Mouse (Mus musculus): ENCODE results near the gene Snorc. TPM values are rescaled to one million over a fixed set of nuclear protein-coding genes. Genes with fewer than 3 reads are reported as not detected.
"Not testable (repeated sequence)": the region's sequence is repeated elsewhere in the genome, so short reads cannot be mapped to it uniquely, and the experiment has no call there.

The Snorc gene
- 0.28 TPM in 1 of 2 replicates, not detected in the other for polyA plus RNA-seq (2015; fragmentation: Nextera tagmentation; extraction: Ambion mirVana)

DNA sequence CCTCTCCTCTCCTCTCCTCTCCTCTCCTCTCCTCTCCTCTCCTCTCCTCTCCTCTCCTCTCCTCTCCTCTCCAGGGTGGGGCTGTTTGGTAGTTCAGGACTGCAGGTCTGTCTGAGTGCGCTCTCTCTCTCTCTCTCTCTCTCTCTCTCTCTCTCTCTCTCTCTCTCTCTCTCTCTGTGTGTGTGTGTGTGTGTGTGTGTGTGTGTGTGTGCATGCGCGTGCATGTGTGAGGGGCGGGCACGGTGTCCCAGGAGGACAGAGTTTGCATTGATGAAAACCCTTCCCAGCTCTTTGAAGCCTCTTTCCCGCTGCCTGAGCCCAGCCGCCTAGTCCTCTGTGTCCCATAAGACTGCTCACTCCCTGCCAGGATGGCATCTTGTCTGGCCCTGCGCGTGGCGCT lies at the start of gene Snorc:
Gene Snorc (plus strand): TSS at position 301 of the 400 bp plus-strand sequence.
- WGBS, result 37% methylated on average over 7 of the region's 10 CpGs
- ATAC-seq (ENCODE audit: insufficient read depth, low FRiP score, low read depth); H3K9me3 ChIP-seq: not testable (repeated sequence)

GRCm38 (mm10) chr1:87435125-87435524 lies 34.9 kb upstream of the Snorc start:
- Histone ChIP-seq H3K9ac (no peak overlapping the region), H3K36me3 (peaks cover 34% of the 10 kb centered on the region)

More for the DNA sequence above, at the start of gene Snorc:
- H3K27ac ChIP-seq; H3K4me1 ChIP-seq; H3K4me2 ChIP-seq; H3K9ac ChIP-seq; H3K4me3 ChIP-seq (replicated peaks); H3K36me3 ChIP-seq: not testable (repeated sequence)
- peaks cover 11% of the 10 kb centered on the region for H3K27me3 ChIP-seq (replicated peaks)

GRCm38 (mm10) chr1:87436583-87436982 lies 33.5 kb upstream of the Snorc start:
- H3K27ac ChIP-seq, result no peak overlapping the region
- H3K9ac ChIP-seq, result no peak overlapping the region
- no peaks in the 10 kb centered on the region for H3K27me3 ChIP-seq (replicated peaks)
- 70% methylated on average over 6 of the region's 6 CpGs for WGBS
- H3K4me1 ChIP-seq, result no peaks in the 10 kb centered on the region
- no peak overlapping the region for H3K4me3 ChIP-seq (replicated peaks)
- H3K4me2 ChIP-seq, result no peak overlapping the region
- H3K36me3 ChIP-seq, result peaks cover 36% of the 10 kb centered on the region
- H3K9me3 ChIP-seq, result no peaks in the 10 kb centered on the region
- ATAC-seq (ENCODE audit: insufficient read depth, low FRiP score, low read depth), result no peak

More at GRCm38 (mm10) chr1:87435125-87435524, 34.9 kb upstream of the Snorc start:
- Histone ChIP-seq H3K27me3 (replicated peaks) (no peaks in the 10 kb centered on the region), H3K4me3 (replicated peaks) (no peak overlapping the region), H3K9me3 (no peaks in the 10 kb centered on the region), H3K4me1 (no peaks in the 10 kb centered on the region), H3K27ac (no peak overlapping the region), H3K4me2 (no peak overlapping the region)
- ATAC-seq (ENCODE audit: insufficient read depth, low FRiP score, low read depth), result no peak
- WGBS, result 85% methylated on average over 2 of the region's 2 CpGs

DNA sequence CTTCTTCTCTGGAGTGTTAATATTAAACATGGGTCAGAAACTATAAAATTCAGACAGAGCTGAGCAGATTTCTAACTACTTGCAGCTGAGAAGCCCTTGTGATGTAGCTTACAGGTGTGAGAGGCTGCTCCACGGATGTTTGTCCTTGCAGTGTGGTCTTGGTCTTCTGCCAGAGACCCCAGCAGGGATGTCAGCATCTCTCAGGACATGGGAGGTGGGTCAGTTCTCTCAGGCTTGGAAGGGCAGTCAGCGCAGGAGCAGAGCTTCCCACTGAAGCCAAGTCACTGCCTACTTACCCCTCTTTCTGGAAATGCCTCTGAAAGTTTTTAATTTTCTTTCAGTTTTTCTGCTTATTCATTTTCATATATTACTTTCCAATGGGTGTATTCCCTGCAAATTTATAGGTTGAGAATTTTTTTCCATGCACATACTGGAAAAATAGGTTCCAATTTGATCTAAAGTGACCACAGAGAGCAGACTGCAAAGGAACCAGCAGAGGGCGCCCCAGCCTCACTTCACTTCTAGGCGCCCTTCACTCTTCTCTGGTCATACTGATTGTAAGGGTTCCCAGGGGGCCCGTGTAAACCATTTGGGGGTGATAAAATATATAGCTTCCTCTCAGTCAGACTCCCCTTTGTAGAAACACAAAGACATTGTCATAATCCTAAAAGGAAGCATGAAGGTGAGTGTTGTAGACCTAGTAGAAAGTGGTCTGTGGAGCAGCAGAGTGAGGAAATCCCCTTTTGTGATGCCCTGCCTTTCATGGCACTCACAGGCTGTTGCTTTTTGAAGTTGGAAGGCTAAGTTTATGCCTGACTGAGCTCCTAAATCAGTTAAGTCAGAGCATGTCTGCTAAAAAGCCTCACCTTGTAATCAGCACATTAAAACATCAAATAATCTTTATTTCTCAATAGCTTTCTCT lies 22.6 kb upstream of the Snorc start:
- Histone ChIP-seq H3K4me1 (no peaks in the 10 kb centered on the region), H3K4me2 (no peak overlapping the region), H3K27ac (no peak overlapping the region), H3K4me3 (replicated peaks) (no peak overlapping the region), H3K9me3 (no peaks in the 10 kb centered on the region), H3K9ac (no peak overlapping the region), H3K27me3 (replicated peaks) (no peaks in the 10 kb centered on the region), H3K36me3 (peaks cover 40% of the 10 kb centered on the region)
- no peak for ATAC-seq (ENCODE audit: insufficient read depth, low FRiP score, low read depth)
- 39% methylated on average over 5 of the region's 5 CpGs for WGBS

GRCm38 (mm10) chr1:87449432-87449831 lies 20.6 kb upstream of the Snorc start:
- no peak for ATAC-seq (ENCODE audit: insufficient read depth, low FRiP score, low read depth)
- WGBS, result 77% methylated on average over 4 of the region's 4 CpGs
- Histone ChIP-seq H3K4me2 (no peak overlapping the region), H3K4me1 (no peaks in the 10 kb centered on the region), H3K27ac (no peak overlapping the region), H3K27me3 (replicated peaks) (no peaks in the 10 kb centered on the region), H3K9me3 (no peaks in the 10 kb centered on the region), H3K36me3 (peaks cover 30% of the 10 kb centered on the region), H3K9ac (no peak overlapping the region), H3K4me3 (replicated peaks) (no peak overlapping the region)

GRCm38 (mm10) chr1:87456425-87456824 lies 13.6 kb upstream of the Snorc start:
- Histone ChIP-seq H3K9ac (no peak overlapping the region), H3K4me3 (replicated peaks) (no peak overlapping the region), H3K4me2 (no peak overlapping the region), H3K36me3 (no peaks in the 10 kb centered on the region), H3K27me3 (replicated peaks) (no peaks in the 10 kb centered on the region), H3K9me3 (no peaks in the 10 kb centered on the region), H3K4me1 (no peaks in the 10 kb centered on the region), H3K27ac (no peak overlapping the region)
- 95% methylated on average over 1 of the region's 1 CpGs for WGBS
- no peak for ATAC-seq (ENCODE audit: insufficient read depth, low FRiP score, low read depth)

- Histone ChIP-seq H3K4me1 (no peaks in the 10 kb centered on the region), H3K36me3 (no peaks in the 10 kb centered on the region), H3K9me3 (no peaks in the 10 kb centered on the region), H3K27ac (no peak overlapping the region), H3K9ac (no peak overlapping the region), H3K4me2 (no peak overlapping the region), H3K4me3 (replicated peaks) (no peak overlapping the region), H3K27me3 (replicated peaks) (no peaks in the 10 kb centered on the region)
- ATAC-seq (ENCODE audit: insufficient read depth, low FRiP score, low read depth), result no peak
- WGBS, result 78% methylated on average over 4 of the region's 4 CpGs
Measured at GRCm38 (mm10) chr1:87458045-87458444, 12.0 kb upstream of the Snorc start.

- H3K9me3 ChIP-seq; H3K36me3 ChIP-seq; H3K27me3 ChIP-seq (replicated peaks); ATAC-seq (ENCODE audit: insufficient read depth, low FRiP score, low read depth); H3K9ac ChIP-seq; H3K4me3 ChIP-seq (replicated peaks); H3K4me1 ChIP-seq; H3K4me2 ChIP-seq; H3K27ac ChIP-seq: not testable (repeated sequence)
- WGBS, result 83% methylated on average over 6 of the region's 7 CpGs
Measured at GRCm38 (mm10) chr1:87459856-87460255, 10.2 kb upstream of the Snorc start.

DNA sequence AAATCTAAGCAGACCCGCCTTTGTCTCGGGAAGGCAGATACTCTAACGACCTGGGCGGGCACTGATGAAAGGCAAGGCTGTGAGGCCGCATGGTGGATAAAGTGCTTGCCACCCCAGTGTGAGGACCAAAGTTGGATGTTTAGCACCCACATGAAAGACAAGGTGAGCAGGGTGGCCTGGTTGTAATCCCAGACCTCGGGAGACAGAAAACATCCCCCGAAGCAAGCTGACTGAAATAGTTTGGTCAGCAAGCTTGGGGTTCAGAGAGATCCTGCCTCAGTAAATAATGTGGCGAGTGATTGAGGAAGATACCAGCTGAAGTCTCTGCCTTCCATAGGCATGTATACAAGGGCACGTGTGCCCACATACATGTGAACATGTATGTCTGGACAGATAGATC lies 2.6 kb upstream of the Snorc start:
- 66% methylated on average over 9 of the region's 9 CpGs for WGBS
- H3K4me3 ChIP-seq (replicated peaks), result no peak overlapping the region
- H3K4me1 ChIP-seq, result no peaks in the 10 kb centered on the region
- H3K9me3 ChIP-seq, result no peaks in the 10 kb centered on the region
- H3K27ac ChIP-seq, result no peak overlapping the region
- H3K9ac ChIP-seq, result no peak overlapping the region
- no peak overlapping the region for H3K4me2 ChIP-seq
- H3K27me3 ChIP-seq (replicated peaks), result no peaks in the 10 kb centered on the region
- H3K36me3 ChIP-seq, result no peaks in the 10 kb centered on the region
- ATAC-seq (ENCODE audit: insufficient read depth, low FRiP score, low read depth), result no peak

DNA sequence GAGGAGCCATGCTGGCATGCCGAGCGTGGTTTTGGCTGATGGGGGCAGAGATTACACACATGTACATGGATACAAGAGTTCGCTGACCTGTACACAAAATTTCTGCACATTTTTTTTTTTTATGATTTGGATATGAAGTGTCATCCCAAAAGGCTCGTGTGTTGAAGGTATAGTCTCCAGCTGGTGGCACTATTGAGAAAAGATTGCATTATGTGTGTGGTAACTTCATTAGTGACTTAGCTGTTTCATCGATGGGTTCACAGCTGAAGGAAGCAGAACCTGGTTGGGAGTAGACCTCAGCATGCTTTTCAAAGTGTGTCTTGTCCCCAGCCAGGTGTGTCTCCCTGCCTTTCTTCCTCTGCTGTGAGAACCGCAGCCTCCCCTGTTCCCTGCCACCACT lies 1.8 kb upstream of the Snorc start:
- Histone ChIP-seq H3K9me3 (no peaks in the 10 kb centered on the region), H3K4me3 (replicated peaks) (no peak overlapping the region), H3K27me3 (replicated peaks) (no peaks in the 10 kb centered on the region), H3K4me1 (no peaks in the 10 kb centered on the region), H3K27ac (no peak overlapping the region), H3K36me3 (no peaks in the 10 kb centered on the region), H3K4me2 (no peak overlapping the region), H3K9ac (no peak overlapping the region)
- ATAC-seq (ENCODE audit: insufficient read depth, low FRiP score, low read depth), result no peak
- 66% methylated on average over 6 of the region's 6 CpGs for WGBS

GRCm38 (mm10) chr1:87471914-87472313 lies 1.8 kb downstream of the Snorc start:
- H3K9me3 ChIP-seq, result no peaks in the 10 kb centered on the region
- no peaks in the 10 kb centered on the region for H3K4me1 ChIP-seq
- H3K27me3 ChIP-seq (replicated peaks), result peaks cover 27% of the 10 kb centered on the region
- H3K4me2 ChIP-seq, result no peak overlapping the region
- no peak for ATAC-seq (ENCODE audit: insufficient read depth, low FRiP score, low read depth)
- no peaks in the 10 kb centered on the region for H3K36me3 ChIP-seq
- 79% methylated on average over 7 of the region's 7 CpGs for WGBS
- H3K9ac ChIP-seq, result no peak overlapping the region
- no peak overlapping the region for H3K27ac ChIP-seq
- H3K4me3 ChIP-seq (replicated peaks), result no peak overlapping the region

- WGBS, result 79% methylated on average over 7 of the region's 7 CpGs
- Histone ChIP-seq H3K27ac (no peak overlapping the region), H3K36me3 (no peaks in the 10 kb centered on the region), H3K27me3 (replicated peaks) (peaks cover 29% of the 10 kb centered on the region), H3K9me3 (no peaks in the 10 kb centered on the region), H3K4me2 (no peak overlapping the region), H3K4me1 (no peaks in the 10 kb centered on the region), H3K9ac (no peak overlapping the region), H3K4me3 (replicated peaks) (no peak overlapping the region)
- no peak for ATAC-seq (ENCODE audit: insufficient read depth, low FRiP score, low read depth)
Measured at GRCm38 (mm10) chr1:87472576-87472975, 2.5 kb downstream of the Snorc start.
